Mouse (Mus musculus): Measurements from ENCODE around the gene Metrn. TPM values are rescaled to one million over a fixed set of nuclear protein-coding genes. Genes with fewer than 3 reads are reported as not detected.

The Metrn gene
- total and polyA plus RNA-seq, 3 experiments: 47.9 to 54.6 (median 49.0) TPM

DNA sequence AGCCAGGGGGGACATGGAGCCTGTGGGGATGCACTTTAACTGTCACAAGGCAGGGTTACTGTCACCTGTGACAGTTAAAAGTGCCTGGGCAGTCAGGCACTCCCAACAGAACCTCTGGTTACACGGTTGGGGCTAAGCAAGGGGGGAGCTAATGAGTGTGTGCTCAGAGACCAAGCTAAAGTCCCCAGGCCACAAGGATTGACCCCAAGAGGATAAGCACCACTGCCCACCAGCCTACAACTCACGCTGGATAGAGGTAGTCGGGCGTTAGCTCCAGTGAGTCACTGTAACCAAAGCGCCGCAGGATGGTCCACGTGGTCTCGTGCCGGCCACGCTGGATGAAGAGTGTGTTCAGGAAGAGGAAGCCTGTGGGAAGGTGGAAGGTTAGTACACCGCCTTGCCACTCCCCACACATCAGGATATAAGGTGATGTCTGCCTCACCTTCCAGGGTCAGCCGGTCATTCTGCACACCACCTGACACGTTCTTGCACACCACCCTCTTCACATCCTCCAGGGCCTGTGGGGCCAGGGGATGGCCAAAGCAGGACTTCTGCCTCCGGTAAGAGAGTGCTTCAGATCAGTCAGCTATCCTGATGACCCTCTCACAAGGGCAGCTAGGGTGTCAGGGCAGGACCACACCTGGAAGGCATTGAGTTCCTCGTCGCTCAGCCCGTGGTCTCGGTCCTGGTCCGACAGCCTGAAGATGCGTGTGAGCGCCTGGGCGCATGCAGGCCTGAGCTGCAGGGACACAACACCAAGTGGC lies 44.4 kb upstream of the Metrn start, which contains the start of gene Gm20683:
Gene Gm20683, minus strand, starts transcription at position 647 of the 764 bp plus-strand sequence.
- peaks cover 14% of the 10 kb centered on the region for H3K4me1 ChIP-seq (ENCODE audit: control insufficient read depth, insufficient read depth, low read length)
- no peak for TF ChIP-seq POLR2A (IDR thresholded peaks at IDR 0.05; ENCODE audit: insufficient read depth, low read depth, low read length)
- TF ChIP-seq EP300 (IDR thresholded peaks at IDR 0.05; ENCODE audit: insufficient read depth, low read depth, low read length): no peak
- TF ChIP-seq CTCF (IDR thresholded peaks at IDR 0.05): no peak
- H3K36me3 ChIP-seq (ENCODE audit: control insufficient read depth, insufficient read depth, low read length): no peaks in the 10 kb centered on the region
- no peak within 1 kb of the TSS for H3K4me3 ChIP-seq
- no peak for DNase-seq
- no peaks in the 10 kb centered on the region for H3K79me2 ChIP-seq (replicated peaks; ENCODE audit: control insufficient read depth, insufficient read depth, low read length)
- 91% methylated on average over 22 of the region's 22 CpGs for WGBS
- H3K27ac ChIP-seq: no peak within 1 kb of the TSS
- H3K9ac ChIP-seq (ENCODE audit: low read depth, low read length): no peak within 1 kb of the TSS
- no peaks in the 10 kb centered on the region for H3K27me3 ChIP-seq (ENCODE audit: control insufficient read depth, insufficient read depth, low read length)
- intact Hi-C loops (cut with DNase I): no loop called here

DNA sequence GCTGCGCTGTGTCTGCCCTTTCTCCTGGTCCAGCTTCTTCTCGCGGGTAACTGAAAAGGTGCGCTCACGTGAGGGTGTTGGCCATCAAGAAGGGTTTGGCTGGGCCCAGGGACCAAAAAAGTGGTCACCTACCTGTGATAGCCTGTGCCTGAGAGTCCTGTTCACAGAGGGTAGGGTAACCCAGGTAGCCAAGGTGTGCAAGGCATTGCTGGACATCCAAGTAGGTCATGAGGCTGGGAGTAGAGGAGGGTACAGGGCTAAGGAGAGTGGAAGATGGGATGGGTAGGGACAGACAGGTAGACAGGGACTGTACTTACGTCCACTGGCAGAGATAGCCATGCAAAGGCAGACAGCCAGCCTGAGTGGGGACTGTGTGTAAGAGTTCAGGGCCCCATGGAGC lies 43.6 kb upstream of the Metrn start:
- TF ChIP-seq CTCF (IDR thresholded peaks at IDR 0.05) (no peak), POLR2A (IDR thresholded peaks at IDR 0.05; ENCODE audit: insufficient read depth, low read depth, low read length) (no peak), EP300 (IDR thresholded peaks at IDR 0.05; ENCODE audit: insufficient read depth, low read depth, low read length) (no peak)
- Histone ChIP-seq H3K27me3 (ENCODE audit: control insufficient read depth, insufficient read depth, low read length) (no peaks in the 10 kb centered on the region), H3K4me3 (no peak overlapping the region), H3K79me2 (replicated peaks; ENCODE audit: control insufficient read depth, insufficient read depth, low read length) (no peaks in the 10 kb centered on the region), H3K9ac (ENCODE audit: low read depth, low read length) (no peak overlapping the region), H3K27ac (no peak overlapping the region), H3K36me3 (ENCODE audit: control insufficient read depth, insufficient read depth, low read length) (no peaks in the 10 kb centered on the region), H3K4me1 (ENCODE audit: control insufficient read depth, insufficient read depth, low read length) (peaks cover 18% of the 10 kb centered on the region)
- intact Hi-C loops (cut with DNase I): no loop called here
- WGBS: 94% methylated on average over 6 of the region's 6 CpGs
- no peak for DNase-seq

DNA sequence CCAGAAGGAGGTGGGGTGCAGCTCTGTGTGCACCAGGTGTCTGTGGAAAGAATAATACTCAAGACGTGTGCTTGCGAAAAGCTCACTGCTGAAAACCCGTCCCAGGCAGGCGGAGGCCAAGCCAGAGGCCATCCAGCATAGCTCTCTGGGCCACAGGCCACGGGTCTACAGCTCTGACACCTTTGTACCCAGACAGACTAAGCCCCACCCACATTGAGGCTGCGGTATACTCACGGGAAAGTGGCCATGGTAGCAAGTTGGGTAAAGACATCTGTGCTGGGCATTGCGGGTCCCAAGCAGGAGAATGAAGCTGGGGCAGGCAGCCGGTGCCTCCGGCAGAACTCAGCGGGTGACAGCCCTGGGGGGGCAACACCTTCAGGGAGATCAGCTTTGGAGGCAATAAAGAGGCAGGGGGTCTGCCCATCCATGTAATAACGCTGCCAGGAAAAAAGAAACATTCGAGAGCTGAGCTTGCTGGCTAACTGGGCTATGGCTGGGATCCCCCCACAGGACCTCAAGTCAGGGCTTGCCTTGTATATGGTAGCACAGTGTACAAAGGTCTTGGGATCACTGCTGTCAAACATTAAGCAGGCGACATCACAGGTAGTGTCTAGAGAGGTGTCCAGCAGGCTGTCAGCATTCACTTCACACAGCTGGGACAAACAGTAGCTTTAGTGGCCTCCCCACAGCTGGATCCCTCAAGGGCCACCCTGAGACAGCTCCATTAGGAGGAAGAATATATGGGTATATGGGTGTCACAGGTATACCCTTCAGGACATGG lies 42.7 kb upstream of the Metrn start:
- DNase-seq: no peak
- H3K4me3 ChIP-seq: no peak overlapping the region
- no peak overlapping the region for H3K9ac ChIP-seq (ENCODE audit: low read depth, low read length)
- peaks cover 2% of the 10 kb centered on the region for H3K79me2 ChIP-seq (replicated peaks; ENCODE audit: control insufficient read depth, insufficient read depth, low read length)
- H3K36me3 ChIP-seq (ENCODE audit: control insufficient read depth, insufficient read depth, low read length): no peaks in the 10 kb centered on the region
- intact Hi-C loops (cut with DNase I): no loop called here
- 80% methylated on average over 14 of the region's 14 CpGs for WGBS
- no peaks in the 10 kb centered on the region for H3K27me3 ChIP-seq (ENCODE audit: control insufficient read depth, insufficient read depth, low read length)
- H3K4me1 ChIP-seq (ENCODE audit: control insufficient read depth, insufficient read depth, low read length): peaks cover 21% of the 10 kb centered on the region
- TF ChIP-seq CTCF (IDR thresholded peaks at IDR 0.05): no peak
- no peak for TF ChIP-seq POLR2A (IDR thresholded peaks at IDR 0.05; ENCODE audit: insufficient read depth, low read depth, low read length)
- no peak for TF ChIP-seq EP300 (IDR thresholded peaks at IDR 0.05; ENCODE audit: insufficient read depth, low read depth, low read length)
- no peak overlapping the region for H3K27ac ChIP-seq

DNA sequence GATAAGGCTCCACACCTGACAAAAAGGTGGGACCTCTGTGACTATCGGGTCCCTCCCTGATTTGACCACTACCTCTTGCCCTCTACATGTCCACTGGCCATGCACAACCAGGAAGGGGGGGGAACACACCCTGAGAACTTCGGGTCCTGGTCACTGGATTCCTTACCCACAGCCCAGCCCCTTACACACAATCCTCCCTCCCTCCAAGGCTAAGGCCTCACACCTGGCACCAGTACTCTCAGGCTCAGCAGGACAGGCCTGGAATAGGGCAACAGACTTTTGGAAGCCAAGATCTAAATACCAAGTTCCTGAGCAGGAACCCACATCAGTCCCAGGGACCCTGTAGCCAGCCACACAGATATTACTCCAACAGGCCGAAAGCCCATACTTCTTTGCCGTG lies 42.0 kb upstream of the Metrn start:
- no peak for DNase-seq
- H3K4me1 ChIP-seq (ENCODE audit: control insufficient read depth, insufficient read depth, low read length): peaks cover 24% of the 10 kb centered on the region
- H3K27ac ChIP-seq: no peak overlapping the region
- H3K36me3 ChIP-seq (ENCODE audit: control insufficient read depth, insufficient read depth, low read length): no peaks in the 10 kb centered on the region
- H3K27me3 ChIP-seq (ENCODE audit: control insufficient read depth, insufficient read depth, low read length): no peaks in the 10 kb centered on the region
- H3K9ac ChIP-seq (ENCODE audit: low read depth, low read length): no peak overlapping the region
- intact Hi-C loops (cut with DNase I): no loop called here
- H3K4me3 ChIP-seq: no peak overlapping the region
- WGBS: 80% methylated on average over 4 of the region's 4 CpGs
- peaks cover 2% of the 10 kb centered on the region for H3K79me2 ChIP-seq (replicated peaks; ENCODE audit: control insufficient read depth, insufficient read depth, low read length)
- TF ChIP-seq EP300 (IDR thresholded peaks at IDR 0.05; ENCODE audit: insufficient read depth, low read depth, low read length) (no peak), POLR2A (IDR thresholded peaks at IDR 0.05; ENCODE audit: insufficient read depth, low read depth, low read length) (no peak), CTCF (IDR thresholded peaks at IDR 0.05) (no peak)

DNA sequence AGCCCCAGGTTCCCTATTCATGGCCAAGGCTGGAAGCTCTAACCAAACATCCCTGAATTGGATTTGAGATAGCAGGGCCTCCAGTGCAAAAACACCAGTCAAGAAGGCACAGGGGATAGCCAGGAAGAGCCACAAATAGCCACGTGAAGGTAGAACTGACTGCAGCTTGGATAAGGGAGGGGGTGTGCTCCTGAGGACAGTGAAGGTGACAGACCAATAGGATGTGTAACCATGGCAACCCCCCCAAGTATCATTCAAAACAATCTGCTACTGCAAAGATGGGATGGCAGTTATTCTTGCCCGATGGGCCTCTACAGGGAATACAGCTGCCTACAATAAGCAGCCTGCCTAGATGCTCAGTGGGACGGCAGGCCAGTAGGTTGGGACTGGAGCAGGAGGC lies 40.6 kb upstream of the Metrn start:
- intact Hi-C loops (cut with DNase I): no loop called here
- TF ChIP-seq EP300 (IDR thresholded peaks at IDR 0.05; ENCODE audit: insufficient read depth, low read depth, low read length) (no peak), POLR2A (IDR thresholded peaks at IDR 0.05; ENCODE audit: insufficient read depth, low read depth, low read length) (no peak), CTCF (IDR thresholded peaks at IDR 0.05) (no peak)
- Histone ChIP-seq H3K4me3 (no peak overlapping the region), H3K27ac (peak overlapping the region; percentile 73), H3K79me2 (replicated peaks; ENCODE audit: control insufficient read depth, insufficient read depth, low read length) (peaks cover 2% of the 10 kb centered on the region), H3K36me3 (ENCODE audit: control insufficient read depth, insufficient read depth, low read length) (no peaks in the 10 kb centered on the region), H3K27me3 (ENCODE audit: control insufficient read depth, insufficient read depth, low read length) (no peaks in the 10 kb centered on the region), H3K4me1 (ENCODE audit: control insufficient read depth, insufficient read depth, low read length) (peaks cover 18% of the 10 kb centered on the region), H3K9ac (ENCODE audit: low read depth, low read length) (no peak overlapping the region)
- WGBS: 39% methylated on average over 3 of the region's 3 CpGs
- no peak for DNase-seq

DNA sequence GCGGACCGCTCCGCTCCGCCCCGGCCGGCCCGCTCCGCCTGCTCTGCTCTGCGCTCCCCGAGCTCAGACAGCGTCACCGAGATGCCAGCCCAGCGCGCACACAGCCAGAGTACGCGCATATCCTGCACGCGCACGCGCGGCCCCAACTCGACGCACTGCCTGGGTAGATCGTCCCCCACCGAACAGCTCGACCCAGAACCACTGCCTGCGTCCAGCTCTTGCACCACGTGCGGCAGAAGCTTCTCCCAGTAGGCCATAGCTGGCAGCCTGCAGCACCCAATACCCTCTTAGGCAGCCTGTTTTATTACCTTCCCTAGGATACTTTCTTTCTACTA lies 40.1 kb upstream of the Metrn start, which contains the start of gene Rhbdl1:
Gene Rhbdl1, minus strand, starts transcription at position 220 of the 335 bp plus-strand sequence.
- Histone ChIP-seq H3K4me3 (peak within 1 kb of the TSS; percentile 40), H3K4me1 (ENCODE audit: control insufficient read depth, insufficient read depth, low read length) (peaks cover 18% of the 10 kb centered on the region), H3K27ac (peak within 1 kb of the TSS; percentile 73), H3K36me3 (ENCODE audit: control insufficient read depth, insufficient read depth, low read length) (no peaks in the 10 kb centered on the region), H3K27me3 (ENCODE audit: control insufficient read depth, insufficient read depth, low read length) (no peaks in the 10 kb centered on the region), H3K9ac (ENCODE audit: low read depth, low read length) (peak within 1 kb of the TSS; percentile 59), H3K79me2 (replicated peaks; ENCODE audit: control insufficient read depth, insufficient read depth, low read length) (peaks cover 2% of the 10 kb centered on the region)
- TF ChIP-seq EP300 (IDR thresholded peaks at IDR 0.05; ENCODE audit: insufficient read depth, low read depth, low read length) (peak; percentile 51; the same call in 1 of the 2 replicates), POLR2A (IDR thresholded peaks at IDR 0.05; ENCODE audit: insufficient read depth, low read depth, low read length) (peak; percentile 71), CTCF (IDR thresholded peaks at IDR 0.05) (no peak)
- intact Hi-C loops (cut with DNase I): no loop called here
- 5% methylated on average over 29 of the region's 29 CpGs for WGBS
- DNase-seq: peak; percentile 76 to 84

Data from heart, adult 2 months (tissue).